Mouse (Mus musculus) megakaryocyte, embryonic 14.5 days (primary cell): ENCODE data around the gene Nr1h4. TPM values are rescaled to one million over a fixed set of nuclear protein-coding genes. Genes with fewer than 3 reads are reported as not detected.

Experiments used
- H3K27me3 ChIP-seq: replicated peaks from 2 replicates; pipeline ENCODE3; 2012; ENCODE audit warnings: inconsistent platforms
- H3K36me3 ChIP-seq: replicated peaks from 2 replicates; pipeline ENCODE3; 2012; ENCODE audit warnings: low read length, inconsistent platforms, mixed read lengths
- H3K4me1 ChIP-seq: 2 replicates; pipeline ENCODE4 v1.6.1; 2012; ENCODE audit warnings: inconsistent platforms
- H3K4me3 ChIP-seq: replicated peaks from 2 replicates; pipeline ENCODE3; 2012; ENCODE audit warnings: moderate library complexity, mild to moderate bottlenecking, inconsistent platforms
- H3K9me3 ChIP-seq: 2 replicates; pipeline ENCODE4 v1.6.1; 2012; ENCODE audit warnings: inconsistent platforms
- FLI1 ChIP-seq: IDR thresholded peaks from 2 replicates; pipeline ENCODE4 v1.6.1; 2012; ENCODE audit warnings: low read length, inconsistent platforms, mixed read lengths
- GATA1 ChIP-seq: IDR thresholded peaks from 3 replicates; pipeline ENCODE4 v1.6.1; 2012; ENCODE audit warnings: mixed read lengths, low read length, inconsistent platforms, borderline replicate concordance
- polyA plus RNA-seq: library from polyadenylated mRNA; stranded (reverse); fragments of >175 nt; gene quantifications from 2 replicates; pipeline ENCODE4 v1.2.3, GENCODE M21; 2012; ENCODE audit warnings: low replicate concordance; ENCODE audit not compliant: insufficient read depth

Gene Nr1h4
- polyA plus RNA-seq, 1 experiment: 0.16 TPM

- TF ChIP-seq FLI1: no peak
- TF ChIP-seq GATA1: no peak
- no peaks in the 10 kb centered on the region for H3K27me3 ChIP-seq
- H3K4me3 ChIP-seq: no peak overlapping the region
- H3K9me3 ChIP-seq: peaks cover 6% of the 10 kb centered on the region; the same call in 1 of the 2 replicates
- H3K4me1 ChIP-seq: peaks cover 4% of the 10 kb centered on the region; the same call in 1 of the 2 replicates
- no peaks in the 10 kb centered on the region for H3K36me3 ChIP-seq
Observed at GRCm38 (mm10) chr10:89505592-89505955, 27.8 kb downstream of the Nr1h4 start.

DNA sequence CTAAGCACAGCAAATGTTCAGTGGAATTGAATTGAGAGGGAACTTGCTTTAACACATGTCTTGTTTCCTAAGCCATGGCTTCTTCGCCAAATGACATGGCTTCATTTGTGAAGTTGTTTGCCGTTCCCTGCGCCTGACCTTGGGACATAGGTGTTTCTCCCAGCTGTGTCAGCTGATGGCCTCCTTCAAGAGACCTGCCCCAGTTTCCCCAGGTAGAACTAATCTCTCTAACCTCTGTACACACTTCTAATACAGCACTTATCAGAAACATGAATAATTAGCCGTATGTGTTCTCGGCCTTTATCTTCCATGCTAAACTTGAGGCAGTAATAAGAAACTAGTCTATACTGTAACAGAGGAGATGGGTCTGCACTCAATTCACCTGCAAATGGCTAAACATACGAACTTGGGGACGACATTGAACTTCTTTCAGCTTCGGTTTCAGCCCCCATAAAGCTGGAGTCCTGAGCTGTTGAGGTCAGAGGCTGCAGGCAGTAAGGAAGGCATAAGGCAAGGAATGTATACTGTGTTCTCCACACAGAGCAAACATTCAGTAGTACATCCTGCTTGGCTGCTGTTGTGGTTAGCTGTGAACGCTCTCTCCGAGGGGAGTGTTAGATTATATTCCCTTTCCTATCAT is 28.3 kb downstream of the Nr1h4 start:
- Histone ChIP-seq H3K36me3 (no peaks in the 10 kb centered on the region), H3K9me3 (peaks cover 6% of the 10 kb centered on the region; the same call in 1 of the 2 replicates), H3K4me3 (no peak overlapping the region), H3K4me1 (peaks cover 4% of the 10 kb centered on the region; the same call in 1 of the 2 replicates), H3K27me3 (no peaks in the 10 kb centered on the region)
- no peak for TF ChIP-seq GATA1
- no peak for TF ChIP-seq FLI1

DNA sequence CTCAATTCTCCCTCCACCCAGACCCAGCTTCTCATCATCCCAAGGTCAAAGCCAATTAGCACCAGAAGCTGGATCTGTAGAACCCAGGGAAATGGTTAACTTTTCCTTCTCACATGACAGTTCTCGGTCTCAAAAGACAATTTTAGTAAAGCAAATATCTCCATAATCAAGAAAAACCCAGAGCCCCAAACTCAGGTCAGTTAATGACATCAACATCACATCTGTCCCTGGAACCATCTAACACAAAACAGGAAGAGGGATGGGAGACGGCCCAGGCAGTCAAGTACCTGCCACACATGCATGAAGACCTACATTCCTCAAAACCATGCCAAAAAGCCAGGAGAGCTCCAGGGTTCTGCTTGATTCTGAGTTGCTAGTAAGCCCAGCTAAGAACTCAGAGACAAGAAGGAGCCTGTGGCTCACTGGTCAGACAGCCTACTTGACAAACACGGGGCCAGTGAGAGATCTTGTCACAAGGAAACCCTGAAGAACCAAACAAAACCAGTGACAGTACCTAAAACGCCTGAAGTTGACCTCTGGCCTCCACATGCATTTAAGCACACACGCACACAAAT is 30.3 kb downstream of the Nr1h4 start:
- H3K27me3 ChIP-seq: no peaks in the 10 kb centered on the region
- TF ChIP-seq FLI1 (no peak), GATA1 (no peak)
- no peak overlapping the region for H3K4me3 ChIP-seq
- no peaks in the 10 kb centered on the region for H3K36me3 ChIP-seq
- peaks cover 4% of the 10 kb centered on the region; the same call in 1 of the 2 replicates for H3K4me1 ChIP-seq
- H3K9me3 ChIP-seq: no peaks in the 10 kb centered on the region

DNA sequence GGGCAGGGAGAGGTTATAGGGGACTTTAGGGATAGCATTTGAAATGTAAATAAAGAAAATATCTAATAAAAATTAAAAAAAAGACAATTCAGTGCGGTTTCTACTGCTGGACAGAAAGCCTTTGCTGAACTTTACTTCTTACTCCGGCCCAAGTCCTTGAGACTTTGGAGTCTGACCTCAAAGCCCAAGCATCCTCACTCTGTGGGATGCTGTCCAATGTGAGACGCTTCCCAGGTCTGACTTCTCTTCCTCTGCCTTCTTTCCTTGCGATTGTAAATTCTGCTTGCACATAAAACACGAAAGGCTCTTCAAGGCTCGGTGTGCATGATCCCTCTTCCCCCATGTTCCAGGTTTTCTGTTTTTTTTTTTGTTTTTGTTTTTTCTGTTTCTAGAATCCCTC is 31.5 kb downstream of the Nr1h4 start:
- no peaks in the 10 kb centered on the region for H3K9me3 ChIP-seq
- H3K36me3 ChIP-seq: no peaks in the 10 kb centered on the region
- no peaks in the 10 kb centered on the region for H3K27me3 ChIP-seq
- TF ChIP-seq GATA1 (no peak), FLI1 (no peak)
- H3K4me1 ChIP-seq: peaks cover 4% of the 10 kb centered on the region; the same call in 1 of the 2 replicates
- no peak overlapping the region for H3K4me3 ChIP-seq

- Histone ChIP-seq H3K4me3 (no peak overlapping the region), H3K27me3 (no peaks in the 10 kb centered on the region), H3K36me3 (no peaks in the 10 kb centered on the region), H3K4me1 (no peaks in the 10 kb centered on the region; the same call in 1 of the 2 replicates), H3K9me3 (no peaks in the 10 kb centered on the region)
- TF ChIP-seq GATA1: no peak
- TF ChIP-seq FLI1: no peak
Observed at GRCm38 (mm10) chr10:89495537-89495936, 37.8 kb downstream of the Nr1h4 start.

DNA sequence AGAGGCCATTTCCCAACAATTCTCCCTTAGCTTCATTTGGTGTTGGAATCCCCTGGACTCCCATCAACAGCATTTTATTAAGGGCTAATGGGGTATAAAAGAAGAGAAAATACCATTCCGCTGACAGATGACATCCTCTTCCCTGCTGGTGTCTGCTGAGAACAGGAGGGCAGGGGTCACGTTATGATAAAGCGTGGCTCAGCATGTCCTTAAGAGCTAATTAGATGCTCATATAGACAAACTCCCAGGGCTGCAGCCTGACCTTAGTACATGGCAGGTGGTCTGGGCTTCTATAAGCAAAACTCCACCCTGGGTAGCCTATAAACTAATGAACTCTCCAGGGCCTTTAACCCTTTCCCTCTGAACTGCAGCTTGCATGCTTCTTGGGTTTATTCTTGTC is 42.1 kb downstream of the Nr1h4 start:
- Histone ChIP-seq H3K27me3 (no peaks in the 10 kb centered on the region), H3K36me3 (no peaks in the 10 kb centered on the region), H3K9me3 (no peaks in the 10 kb centered on the region), H3K4me3 (no peak overlapping the region), H3K4me1 (peaks cover 18% of the 10 kb centered on the region)
- no peak for TF ChIP-seq FLI1
- no peak for TF ChIP-seq GATA1

GRCm38 (mm10) chr10:89490250-89490649 is 43.1 kb downstream of the Nr1h4 start:
- TF ChIP-seq FLI1 (no peak), GATA1 (no peak)
- H3K36me3 ChIP-seq: no peaks in the 10 kb centered on the region
- H3K27me3 ChIP-seq: no peaks in the 10 kb centered on the region
- no peak overlapping the region for H3K4me3 ChIP-seq
- peaks cover 27% of the 10 kb centered on the region for H3K4me1 ChIP-seq
- H3K9me3 ChIP-seq: no peaks in the 10 kb centered on the region

DNA sequence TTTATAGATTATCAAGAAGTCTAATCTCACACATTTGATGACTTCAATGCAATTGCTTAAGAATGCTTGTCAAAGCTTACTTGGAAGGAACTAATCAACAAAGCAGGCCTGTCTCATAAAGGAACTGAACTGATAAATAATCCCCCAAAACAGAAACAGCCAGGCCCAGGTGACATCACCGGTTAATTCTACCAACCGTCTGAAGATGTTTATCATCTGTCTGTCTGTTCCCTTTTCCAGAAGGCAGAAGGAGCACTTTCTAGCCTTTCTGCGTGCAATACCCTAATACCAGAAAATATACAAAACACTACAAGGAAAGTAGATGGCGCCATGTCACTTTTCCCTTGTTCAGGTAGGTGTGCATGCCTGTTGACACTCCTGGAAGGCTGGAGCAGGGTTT is 43.9 kb downstream of the Nr1h4 start:
- Histone ChIP-seq H3K9me3 (no peaks in the 10 kb centered on the region), H3K4me3 (no peak overlapping the region), H3K27me3 (no peaks in the 10 kb centered on the region), H3K36me3 (no peaks in the 10 kb centered on the region), H3K4me1 (peaks cover 35% of the 10 kb centered on the region)
- no peak for TF ChIP-seq GATA1
- no peak for TF ChIP-seq FLI1

- Histone ChIP-seq H3K36me3 (no peaks in the 10 kb centered on the region), H3K27me3 (no peaks in the 10 kb centered on the region), H3K4me3 (no peak overlapping the region), H3K9me3 (no peaks in the 10 kb centered on the region), H3K4me1 (peaks cover 47% of the 10 kb centered on the region)
- no peak for TF ChIP-seq FLI1
- no peak for TF ChIP-seq GATA1
Observed at GRCm38 (mm10) chr10:89486995-89487742, 46.2 kb downstream of the Nr1h4 start.

DNA sequence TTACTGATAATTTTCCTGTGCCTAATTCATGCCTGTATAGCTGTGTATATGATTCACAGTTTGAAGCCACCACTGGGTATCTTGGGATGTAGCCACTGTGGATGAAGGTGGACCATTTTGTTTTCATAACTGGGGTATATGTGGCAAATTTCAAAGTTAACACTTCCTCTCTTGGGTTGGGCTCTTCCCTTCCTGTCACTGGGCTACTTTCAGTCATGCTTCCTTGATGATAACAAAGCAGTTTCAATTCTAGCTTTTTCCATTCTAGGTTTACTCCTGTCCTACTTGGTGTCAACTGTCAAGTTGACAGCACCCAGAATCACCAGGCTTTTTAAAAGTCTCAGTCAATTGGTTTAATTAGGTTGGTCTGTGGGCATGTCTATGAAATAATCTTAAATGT is 48.5 kb downstream of the Nr1h4 start:
- no peak for TF ChIP-seq FLI1
- TF ChIP-seq GATA1: no peak
- Histone ChIP-seq H3K36me3 (no peaks in the 10 kb centered on the region), H3K27me3 (no peaks in the 10 kb centered on the region), H3K9me3 (no peaks in the 10 kb centered on the region), H3K4me1 (peaks cover 47% of the 10 kb centered on the region), H3K4me3 (no peak overlapping the region)
